Mouse (Mus musculus): ENCODE data around the gene Znrd1as.

The Znrd1as gene

DNA sequence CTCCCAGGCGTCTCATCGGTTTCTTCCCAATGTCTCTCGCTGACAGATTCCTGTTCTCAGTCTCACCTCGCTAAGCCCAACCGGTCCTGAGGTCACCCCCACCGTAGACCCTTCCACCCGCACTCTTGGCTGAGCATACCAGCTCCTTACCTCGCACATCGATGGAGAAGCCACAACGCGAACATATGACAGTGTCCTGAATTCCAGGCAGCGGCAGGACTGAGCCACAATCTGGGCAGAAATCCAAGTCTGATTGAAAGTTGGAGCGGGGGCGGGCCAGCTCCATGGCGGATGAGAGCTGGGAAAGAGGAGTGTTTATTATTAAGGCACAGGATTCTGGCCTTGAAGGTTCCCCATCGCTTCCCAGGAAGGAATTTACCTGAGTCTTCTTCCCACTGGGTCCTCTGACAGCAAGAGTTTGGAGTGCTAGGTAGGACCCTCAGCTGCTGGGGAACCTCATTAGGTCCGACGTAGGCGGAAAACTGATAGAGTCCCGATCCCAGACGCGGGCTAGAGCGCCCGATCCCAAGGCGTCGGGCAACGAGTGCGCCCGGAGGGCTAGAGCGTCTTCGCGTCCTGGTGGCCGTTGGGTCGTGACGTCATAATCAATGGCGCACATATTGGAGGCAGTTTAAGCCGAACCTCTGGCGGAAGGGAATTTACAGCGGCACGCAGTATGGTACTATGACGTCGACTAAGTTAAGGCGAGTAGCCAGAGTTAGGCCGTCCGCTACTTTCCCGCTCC is at the start of gene Znrd1as, which contains the start of gene Znrd1:
Znrd1as (plus strand) TSS at position 594 of the 745 bp plus-strand sequence.
Znrd1 (minus strand) TSS at position 561 of the 745 bp plus-strand sequence.
- DNase-seq (ENCODE audit: low read depth, low spot score): peak; percentile 99

DNA sequence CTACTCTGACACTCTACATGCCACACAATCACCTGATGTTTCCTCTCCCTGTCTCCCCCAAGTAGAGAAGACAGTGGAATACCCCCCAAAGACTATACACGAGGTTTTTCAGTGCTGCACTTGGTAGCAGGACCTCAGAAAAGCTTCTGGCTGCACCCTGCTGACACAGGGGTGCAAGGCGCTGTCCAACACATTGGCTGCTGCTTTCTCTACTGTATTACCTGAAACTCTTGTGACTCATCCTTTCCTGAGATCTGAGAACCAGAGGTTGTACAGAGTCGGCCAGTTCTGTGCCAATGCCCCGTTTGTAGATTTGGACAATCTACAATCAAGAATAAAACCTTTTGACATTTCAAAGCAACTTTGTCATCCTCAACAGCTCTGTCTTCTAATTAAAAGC is 48.6 kb upstream of the Znrd1as start:
- no peak for DNase-seq (ENCODE audit: low read depth, low spot score)

DNA sequence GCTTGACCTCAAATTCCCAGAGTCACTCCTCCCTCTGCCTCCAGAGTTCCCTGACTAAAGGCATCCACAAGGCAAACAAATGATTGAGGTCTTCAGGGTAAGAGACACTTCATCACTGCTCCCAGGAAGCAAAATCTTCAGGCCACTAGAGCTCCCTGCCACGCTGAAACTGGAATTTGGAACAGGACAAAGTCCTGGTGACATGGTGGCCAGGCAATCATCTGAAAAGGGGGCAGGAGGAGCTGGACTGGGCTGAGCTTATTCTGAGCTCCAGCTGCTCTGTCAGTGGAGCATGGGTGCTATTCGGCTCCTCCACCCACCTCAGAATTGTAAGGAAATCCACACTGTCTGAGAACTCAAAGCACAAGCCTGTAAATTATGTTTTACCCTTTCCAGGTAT is 46.4 kb upstream of the Znrd1as start:
- DNase-seq (ENCODE audit: low read depth, low spot score): no peak

DNA sequence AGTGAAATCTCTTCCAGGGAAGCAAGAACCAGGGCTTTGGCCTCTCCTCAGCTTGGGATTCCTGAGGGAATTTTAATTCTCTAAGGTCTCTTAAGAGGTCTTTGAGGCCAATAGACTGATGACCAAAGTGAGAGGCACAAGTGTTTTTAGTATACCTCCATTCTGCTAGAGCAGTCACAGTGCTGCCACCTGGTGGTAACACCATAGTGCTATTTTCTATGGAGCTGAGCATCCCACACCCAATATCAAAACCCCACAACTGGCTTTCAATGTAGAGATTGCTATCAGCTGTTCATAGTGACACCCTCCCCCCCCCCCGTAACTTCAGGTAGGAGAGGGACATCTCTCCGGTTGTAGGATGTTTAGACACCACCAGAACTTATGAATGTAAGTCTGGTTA is 44.3 kb upstream of the Znrd1as start:
- DNase-seq (ENCODE audit: low read depth, low spot score): peak; percentile 78

DNA sequence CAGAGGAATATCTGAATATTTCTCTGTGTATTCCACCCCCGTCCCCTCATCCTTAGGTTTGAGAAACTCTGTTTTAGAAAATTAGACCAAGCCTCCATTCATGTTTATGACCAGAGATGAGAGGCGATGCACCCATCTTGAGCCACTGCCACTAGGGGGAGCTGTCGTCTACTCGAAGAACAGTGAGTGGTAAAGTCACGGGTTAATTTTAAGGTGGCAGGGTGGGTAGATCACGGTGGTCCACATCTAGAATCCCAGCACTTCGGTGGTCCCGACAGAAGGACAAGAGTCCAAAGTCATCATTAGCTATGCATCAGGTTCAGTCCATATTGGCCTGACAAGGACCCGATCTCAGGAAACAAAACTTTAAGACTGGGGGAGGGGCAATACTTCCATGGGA is 43.3 kb upstream of the Znrd1as start:
- peak; percentile 53 for DNase-seq (ENCODE audit: low read depth, low spot score)

DNA sequence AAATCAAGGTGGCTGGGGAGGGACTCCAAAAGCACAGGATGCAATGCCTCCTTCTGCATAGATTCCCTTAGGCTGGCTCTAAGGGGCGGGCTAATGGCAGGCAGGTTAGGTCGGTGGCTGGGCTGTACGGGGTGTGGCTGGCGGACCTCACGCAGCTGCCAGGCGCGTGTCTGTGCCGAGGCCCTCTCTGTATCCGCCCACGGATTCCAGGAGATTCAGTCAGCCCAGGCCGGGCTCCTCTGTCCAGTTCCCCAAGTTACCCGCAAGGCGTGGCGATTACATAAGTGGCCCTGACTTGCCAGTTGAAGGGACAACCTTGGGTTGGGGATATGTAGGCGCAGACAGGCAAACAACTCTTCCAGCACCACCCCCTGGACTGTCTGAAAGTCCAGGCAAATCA is 38.2 kb upstream of the Znrd1as start:
- DNase-seq (ENCODE audit: low read depth, low spot score): no peak

DNA sequence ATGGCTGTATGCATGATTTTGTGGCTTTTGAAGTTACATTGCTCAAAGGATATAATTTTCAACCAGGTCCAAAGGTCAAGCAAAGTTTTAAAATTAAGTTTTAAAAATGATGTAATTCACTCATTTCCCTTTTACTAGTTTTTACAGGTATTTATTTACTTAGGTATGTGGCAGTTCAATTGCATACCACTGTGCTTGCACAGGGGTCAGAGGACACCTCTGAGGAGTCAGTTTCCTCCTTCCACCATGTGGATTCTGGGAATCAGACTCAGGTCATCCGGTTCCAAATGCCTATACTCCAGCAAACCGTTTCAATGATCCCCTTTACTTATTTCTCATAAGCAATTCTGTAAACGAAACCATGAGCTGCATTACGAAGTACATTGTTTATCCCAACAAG is 35.7 kb upstream of the Znrd1as start:
- DNase-seq (ENCODE audit: low read depth, low spot score): no peak

DNA sequence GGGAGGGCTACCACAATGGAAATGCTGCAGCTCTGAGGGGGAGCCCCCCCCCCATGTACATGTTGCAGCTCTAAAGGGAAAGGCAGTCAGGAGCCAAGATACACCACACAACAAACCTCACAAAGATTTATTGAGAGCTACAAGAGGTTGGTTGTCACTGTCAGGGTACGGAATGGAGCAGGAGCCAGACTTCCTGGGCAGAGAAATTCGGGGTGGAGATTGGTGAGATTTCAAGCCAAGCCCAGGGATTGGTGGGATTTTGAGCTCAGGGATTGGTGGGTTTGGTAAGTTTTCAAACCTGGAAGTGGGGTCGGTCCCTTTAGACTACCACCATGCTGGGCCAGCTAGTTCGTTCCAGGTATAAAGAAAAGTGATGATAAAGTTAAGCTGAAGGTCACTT is 34.9 kb upstream of the Znrd1as start:
- DNase-seq (ENCODE audit: low read depth, low spot score): no peak

DNA sequence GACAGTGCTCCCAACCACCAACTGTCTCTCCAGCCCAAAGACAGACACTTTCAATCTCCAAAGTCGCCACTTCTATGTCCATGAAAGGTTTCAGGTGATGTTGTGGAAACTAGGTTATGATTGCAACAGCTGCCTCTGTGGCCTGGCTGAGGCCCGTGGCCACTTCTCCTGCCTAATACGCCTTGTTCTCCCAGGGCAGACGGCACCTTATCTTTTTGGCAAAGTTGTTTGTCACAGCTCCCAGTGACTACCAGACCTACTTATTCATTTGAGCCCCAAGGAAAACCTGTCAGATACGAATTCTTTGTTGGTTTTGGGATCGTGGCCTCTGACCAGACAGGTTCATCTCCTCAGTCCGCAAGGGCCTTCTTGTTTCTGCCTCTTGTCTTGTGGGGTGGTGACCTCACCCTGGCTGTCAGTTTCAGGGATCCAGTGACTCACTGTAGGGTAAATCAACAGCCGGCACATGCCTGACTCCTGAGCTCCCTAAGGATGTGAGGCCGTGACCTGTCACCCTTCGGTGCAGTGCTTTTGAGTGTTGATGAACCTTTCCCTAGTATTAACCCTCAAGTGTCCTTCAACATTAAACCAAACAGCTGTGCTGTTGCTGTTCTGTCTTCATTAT is 30.8 kb upstream of the Znrd1as start:
- DNase-seq (ENCODE audit: low read depth, low spot score): no peak

DNA sequence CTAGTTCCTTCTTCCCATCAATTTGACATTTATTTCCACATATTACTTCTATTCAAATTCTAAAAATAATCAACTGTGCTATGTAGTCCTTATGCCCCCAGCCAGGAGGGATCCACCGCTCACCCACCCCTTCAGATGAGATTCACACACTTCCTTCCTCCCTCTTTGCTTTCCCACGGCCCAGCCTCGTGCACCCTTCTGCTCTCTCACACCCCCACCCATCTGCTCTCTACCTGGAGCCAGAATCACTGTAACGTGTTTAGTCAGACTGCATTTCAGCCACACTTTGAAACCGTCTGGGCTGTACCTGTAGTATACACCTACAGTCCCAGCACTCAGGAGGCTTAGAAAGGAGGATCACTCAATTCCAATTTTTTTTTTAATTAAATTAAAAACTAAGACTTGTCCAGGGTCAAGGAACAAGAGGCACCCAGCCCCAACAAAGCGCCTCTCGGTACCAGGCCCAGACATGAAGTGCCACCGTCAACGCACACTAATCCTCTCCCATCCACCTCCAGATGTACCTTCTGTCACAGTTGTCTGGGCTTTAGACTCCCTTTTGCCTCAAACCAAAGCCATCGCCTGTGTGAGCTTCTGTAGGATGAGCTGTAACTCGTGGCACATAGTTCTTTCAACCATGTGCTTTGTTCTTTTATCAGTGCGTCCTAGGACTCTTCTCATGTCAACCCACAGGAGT is 29.0 kb upstream of the Znrd1as start:
- DNase-seq (ENCODE audit: low read depth, low spot score): no peak

DNA sequence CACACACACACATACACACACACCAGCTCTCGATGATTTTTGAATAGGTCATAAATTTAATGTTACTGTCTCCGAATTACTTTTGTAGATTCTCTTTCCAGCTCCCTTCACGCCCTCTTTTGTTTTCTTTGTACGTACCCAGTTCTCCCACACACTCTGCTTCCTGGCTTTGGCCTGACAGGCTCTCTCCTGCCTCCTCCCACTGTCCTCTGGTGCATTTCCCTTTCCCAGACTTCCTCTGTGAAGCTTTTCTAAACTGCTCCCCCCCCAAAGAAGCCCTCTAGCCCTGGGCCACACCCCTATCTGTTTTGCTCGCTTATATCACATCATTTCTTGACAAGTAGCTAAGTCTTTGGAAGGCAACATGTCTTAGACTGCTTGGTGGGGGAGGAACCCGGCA is 28.2 kb upstream of the Znrd1as start:
- DNase-seq (ENCODE audit: low read depth, low spot score): no peak

DNA sequence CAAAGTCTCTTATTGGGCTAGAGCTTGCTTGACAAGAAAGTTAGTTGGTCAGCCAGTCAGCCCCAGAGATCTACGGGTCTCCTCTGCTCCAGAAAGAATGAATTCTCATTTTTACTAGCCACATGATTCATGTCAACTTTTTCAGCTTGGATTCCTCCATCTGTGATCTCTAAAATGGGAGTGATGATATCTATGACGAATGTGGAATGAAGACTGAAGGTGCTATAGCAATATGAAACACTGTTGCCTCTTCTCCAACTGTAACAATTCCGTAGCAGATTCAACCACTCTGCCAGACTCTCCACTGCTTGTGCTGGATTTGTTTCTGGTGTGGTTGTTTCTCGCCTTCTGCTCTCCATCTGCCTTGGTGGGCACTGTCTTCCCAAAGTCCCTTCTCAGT is 27.3 kb upstream of the Znrd1as start:
- DNase-seq (ENCODE audit: low read depth, low spot score): no peak

DNA sequence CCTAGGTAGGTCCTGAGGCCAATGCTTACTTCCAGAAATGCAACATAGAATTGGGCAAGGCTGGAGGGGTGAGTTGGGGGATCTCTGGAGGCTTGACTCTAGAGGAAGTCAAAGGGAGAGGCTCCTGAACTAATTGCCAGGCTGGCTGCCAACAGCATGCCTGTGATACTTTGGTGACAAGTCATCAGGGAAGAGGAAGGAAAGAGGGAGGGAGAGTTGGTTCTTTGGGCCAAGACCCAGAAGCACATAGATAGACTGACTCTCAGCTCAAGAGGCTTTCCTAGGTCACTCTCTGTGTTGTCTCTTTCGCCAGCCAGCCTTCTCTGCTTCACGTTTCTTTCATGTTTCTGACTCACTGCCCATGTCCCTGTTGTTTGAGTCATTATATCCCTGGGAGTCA is 26.6 kb upstream of the Znrd1as start:
- DNase-seq (ENCODE audit: low read depth, low spot score): no peak

DNA sequence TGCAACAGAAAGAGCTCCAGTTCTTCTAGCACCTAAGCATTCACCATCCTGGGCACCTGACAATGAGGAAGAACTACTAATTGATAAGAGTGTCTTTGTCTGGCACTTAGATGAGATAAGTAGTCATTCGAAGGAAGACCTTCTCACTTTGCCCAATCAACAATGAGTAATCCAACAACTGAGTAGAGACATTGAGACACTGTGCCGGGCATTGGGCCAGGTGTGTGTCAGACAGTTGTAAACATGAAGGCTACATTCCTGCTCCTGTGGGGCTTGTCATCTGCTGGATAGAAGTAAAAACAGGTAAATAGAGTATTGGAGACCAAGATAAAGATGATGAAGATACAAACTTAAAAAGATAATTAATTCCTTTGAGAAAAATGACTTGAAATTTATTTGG is 20.3 kb upstream of the Znrd1as start:
- no peak for DNase-seq (ENCODE audit: low read depth, low spot score)

DNA sequence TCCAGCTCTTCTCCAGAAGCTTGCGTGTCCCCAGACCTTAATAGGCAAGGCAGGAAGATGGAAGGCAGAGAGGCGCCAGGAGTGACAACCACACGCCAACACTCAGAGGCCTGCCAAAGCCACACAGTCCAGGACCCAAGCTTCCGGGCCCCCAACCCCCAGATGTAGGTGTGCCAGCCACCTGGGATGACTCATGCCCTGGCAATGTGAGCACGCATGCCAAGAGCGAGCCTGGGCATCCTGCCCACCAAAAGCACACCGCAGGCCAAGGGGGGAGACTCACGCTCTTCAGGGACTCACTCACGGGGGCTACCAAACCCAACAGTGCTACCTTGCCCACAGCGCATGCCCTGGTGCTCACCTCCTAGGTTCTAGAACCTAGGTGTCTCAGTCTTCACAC is 16.0 kb upstream of the Znrd1as start:
- no peak for DNase-seq (ENCODE audit: low read depth, low spot score)

DNA sequence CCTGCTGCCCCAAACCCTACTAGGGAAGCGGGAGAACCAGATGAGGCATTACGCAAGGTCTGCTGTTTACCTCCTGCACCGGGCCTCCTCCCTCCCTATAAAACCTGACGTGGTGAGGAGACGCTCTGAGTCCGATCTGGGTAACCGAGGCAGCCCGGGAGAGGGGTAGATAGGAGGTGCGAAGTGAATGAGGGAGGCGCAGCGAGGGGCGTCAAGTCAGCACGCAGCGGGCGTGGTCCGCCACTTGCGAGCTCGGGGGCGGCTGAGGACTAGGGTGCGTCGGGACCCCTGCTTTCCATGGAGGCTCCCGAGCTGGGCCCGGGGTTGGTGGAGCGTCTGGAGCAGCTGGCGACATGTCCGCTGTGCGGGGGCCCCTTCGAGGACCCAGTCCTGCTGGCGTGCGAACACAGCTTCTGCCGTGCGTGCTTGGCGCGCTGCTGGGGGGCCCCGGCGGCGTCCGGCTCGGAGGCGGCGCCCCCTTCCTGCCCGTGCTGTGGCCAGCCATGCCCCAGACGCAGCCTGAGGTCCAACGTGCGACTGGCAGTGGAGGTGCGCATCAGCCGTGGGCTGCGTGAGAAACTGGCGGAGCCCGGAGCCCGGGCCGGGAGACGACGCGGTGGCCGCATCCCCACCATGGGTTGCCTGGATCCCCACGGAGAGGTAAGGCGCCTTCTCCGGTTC is 15.5 kb upstream of the Znrd1as start, which contains the start of gene Rnf39:
Rnf39 (plus strand) TSS at position 128 of the 681 bp plus-strand sequence.
- DNase-seq (ENCODE audit: low read depth, low spot score): no peak

DNA sequence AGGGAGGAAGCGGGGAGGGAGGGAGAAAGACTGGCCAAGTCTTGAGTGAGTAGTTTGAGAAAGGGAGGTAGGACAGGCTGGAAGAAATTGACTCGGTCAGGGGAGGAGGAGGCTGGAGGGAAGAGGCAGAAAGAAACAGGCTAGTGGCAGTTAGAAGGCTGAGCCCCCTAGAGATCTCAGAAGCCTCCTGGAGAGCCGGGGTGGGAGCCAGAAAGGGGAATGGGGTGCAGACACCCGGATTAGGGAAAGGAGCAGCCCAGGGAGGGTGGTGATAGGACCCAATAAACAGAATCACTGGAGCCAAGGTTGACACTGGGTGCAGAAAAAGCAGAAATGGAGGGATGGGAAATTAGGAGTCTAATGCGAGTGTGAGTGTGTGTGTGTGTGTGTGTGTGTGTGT is 14.7 kb upstream of the Znrd1as start:
- DNase-seq (ENCODE audit: low read depth, low spot score): no peak

DNA sequence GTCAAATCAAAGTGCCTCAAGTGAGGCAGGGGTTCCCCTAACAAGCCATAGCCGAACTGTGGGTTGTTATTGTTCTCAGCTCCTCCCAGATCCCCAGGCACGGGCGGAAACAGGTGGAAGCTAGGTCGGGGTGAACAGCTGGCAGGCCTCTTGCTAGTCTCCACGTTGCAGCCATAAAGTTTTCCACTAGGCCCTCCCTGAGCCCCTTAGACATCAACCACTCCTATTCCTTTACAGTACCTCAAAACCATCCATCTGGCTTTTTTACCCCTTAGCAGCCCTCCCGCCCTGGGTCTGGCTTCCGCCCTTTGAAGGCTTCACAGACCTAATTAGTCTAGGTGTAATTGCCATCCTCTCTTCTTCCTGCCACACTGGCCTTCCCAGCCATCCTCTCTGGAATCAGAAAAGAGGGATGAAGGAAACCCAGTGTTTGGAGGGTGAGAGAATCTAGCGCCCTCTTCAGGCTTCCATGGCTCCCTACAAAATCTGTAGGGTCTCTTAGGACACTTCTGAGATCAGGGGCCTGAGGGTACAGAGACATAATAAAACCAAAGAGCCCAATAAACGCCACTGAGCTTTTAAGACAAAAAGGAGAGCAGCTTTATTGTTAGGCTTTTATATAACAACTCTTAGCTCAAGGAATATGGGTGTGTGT is 14.1 kb upstream of the Znrd1as start:
- DNase-seq (ENCODE audit: low read depth, low spot score): peak; percentile 57

DNA sequence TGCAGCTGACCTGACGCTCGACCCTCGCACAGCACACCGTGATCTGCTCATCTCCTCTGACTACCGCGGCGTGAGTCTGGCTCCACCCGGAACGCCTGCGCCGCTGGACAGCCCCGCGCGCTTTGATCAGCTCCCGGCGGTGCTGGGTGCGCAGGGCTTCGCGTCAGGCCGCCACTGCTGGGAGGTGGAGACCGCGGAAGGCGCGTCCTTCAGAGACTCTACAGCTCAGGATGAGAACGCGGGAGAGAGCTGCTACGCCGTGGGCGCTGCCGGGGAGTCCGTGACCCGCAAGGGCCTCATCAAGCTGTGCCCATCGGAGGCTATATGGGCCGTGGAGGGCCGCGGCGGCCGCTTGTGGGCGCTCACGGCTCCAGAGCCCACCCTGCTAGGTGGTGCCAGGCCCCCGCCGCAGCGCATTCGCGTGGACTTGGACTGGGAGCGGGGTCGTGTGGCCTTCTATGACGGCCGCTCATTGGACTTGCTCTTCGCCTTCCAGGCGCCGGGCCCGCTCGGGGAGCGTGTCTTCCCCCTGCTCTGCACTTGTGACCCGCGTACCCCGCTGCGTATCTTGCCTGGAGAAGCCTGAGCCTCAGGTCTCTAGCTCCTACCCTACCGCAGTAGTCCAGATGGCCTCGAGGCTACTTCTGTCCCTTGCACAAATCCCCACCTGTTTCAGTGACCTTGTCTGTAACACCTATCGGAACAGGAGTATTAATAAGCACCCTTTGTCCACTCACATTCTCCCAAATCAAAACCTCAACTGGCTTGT is 11.2 kb upstream of the Znrd1as start:
- peak; percentile 19 for DNase-seq (ENCODE audit: low read depth, low spot score)

DNA sequence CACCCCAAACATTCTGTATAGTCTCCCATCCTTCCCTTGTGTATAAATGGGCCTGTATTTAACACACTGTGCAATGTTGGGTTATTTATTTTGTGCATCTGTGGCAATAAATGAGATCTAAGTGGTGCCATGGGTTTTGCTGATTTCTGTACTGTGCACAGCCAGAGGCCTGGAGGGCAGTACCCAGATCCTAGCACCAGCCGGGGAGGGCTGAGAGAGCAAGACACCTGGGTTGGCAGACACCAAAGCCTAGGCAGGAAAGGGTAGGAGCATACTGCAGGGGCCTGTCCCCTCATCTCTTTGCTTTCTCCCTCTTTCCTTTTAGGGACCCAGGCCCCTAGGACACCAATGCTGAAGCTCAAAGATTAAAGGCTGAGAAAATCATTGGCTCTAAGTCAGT is 10.1 kb upstream of the Znrd1as start:
- no peak for DNase-seq (ENCODE audit: low read depth, low spot score)

DNA sequence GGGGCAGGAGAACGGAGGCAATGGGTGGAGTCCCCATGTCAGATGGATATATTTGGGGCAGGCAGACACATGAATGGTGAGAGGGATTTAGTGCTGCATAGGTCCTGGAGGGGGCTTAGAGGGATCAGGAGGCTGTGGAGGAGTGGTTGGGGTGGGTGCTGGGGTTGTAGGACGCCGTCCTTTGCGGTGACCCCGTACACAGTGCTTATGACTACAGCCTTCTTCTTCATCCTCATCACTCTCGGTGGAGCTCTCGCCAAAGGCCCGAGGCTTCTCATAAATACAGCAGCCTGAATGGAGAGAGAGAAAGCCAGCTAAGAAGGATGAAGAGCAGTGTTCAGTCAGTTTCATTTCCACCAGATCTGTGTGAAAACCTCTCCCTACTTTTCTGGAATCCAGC is 9.1 kb upstream of the Znrd1as start:
- no peak for DNase-seq (ENCODE audit: low read depth, low spot score)
